Mouse (Mus musculus): ENCODE measurements around the gene Lgr4.

GRCm38 (mm10) chr2:109904171-109904821 is 13.2 kb upstream of the Lgr4 start:
- no peak for TF ChIP-seq CHD2 (IDR thresholded peaks at IDR 0.05; ENCODE audit: low read depth, low read length)
- 0 out of 2 replicates have a peak, but pooled peaks have one; percentile 39 for TF ChIP-seq ZNF384 (IDR thresholded peaks at IDR 0.05; ENCODE audit: low read depth, low read length)
- TF ChIP-seq ZC3H11A (IDR thresholded peaks at IDR 0.05; ENCODE audit: borderline replicate concordance, low read depth, low read length), result peak; percentile 100
- TF ChIP-seq HCFC1 (IDR thresholded peaks at IDR 0.05; ENCODE audit: borderline replicate concordance, insufficient read depth, low read length), result 0 out of 2 replicates have a peak, but pooled peaks have one; percentile 33
- no peak for TF ChIP-seq MAFK (IDR thresholded peaks at IDR 0.05; ENCODE audit: insufficient read depth, low read depth, low read length)
